Mouse (Mus musculus) lung, embryonic 16.5 days (tissue): ENCODE measurements at regions not wholly inside any gene's neighbourhood (a gene's known extent, or its start where the extent isn't known, plus 50 kb on each side); places are given as distances from the start of the nearest gene placed in this dataset.

Source experiments
- ATAC-seq: fragments of 200-750 bp; cut with Nextera tagmentation; 2 replicates; pipeline ENCODE4 v1.8.0; 2017; ENCODE audit warnings: low read depth, mild to moderate bottlenecking, moderate library complexity
- H3K27ac ChIP-seq: fragments of 300-500 bp; sonication (generic); 2 replicates; pipeline ENCODE4 v1.5.1; 2014; ENCODE audit warnings: mild to moderate bottlenecking, control low read depth, low read length
- H3K27me3 ChIP-seq: fragments of 300-500 bp; sonication (generic); 2 replicates; pipeline ENCODE4 v1.6.1; 2014; ENCODE audit warnings: low read depth, low read length, mixed read lengths; ENCODE audit not compliant: control insufficient read depth, insufficient read depth
- H3K36me3 ChIP-seq: fragments of 300-500 bp; sonication (generic); 2 replicates; pipeline ENCODE4 v1.6.1; 2014; ENCODE audit warnings: low read length; ENCODE audit not compliant: control insufficient read depth, insufficient read depth
- H3K4me1 ChIP-seq: fragments of 300-500 bp; sonication (generic); replicated peaks from 2 replicates; pipeline ENCODE4 v1.6.1; 2014; ENCODE audit warnings: low read length, mixed read lengths; ENCODE audit not compliant: control insufficient read depth, insufficient read depth
- H3K4me2 ChIP-seq: fragments of 300-500 bp; sonication (generic); 2 replicates; pipeline ENCODE4 v1.6.1; 2014; ENCODE audit warnings: low read depth, low read length, control low read depth
- H3K4me3 ChIP-seq: fragments of 300-500 bp; sonication (generic); 2 replicates; pipeline ENCODE4 v1.5.1; 2014; ENCODE audit warnings: mild to moderate bottlenecking, low read length, control low read depth
- H3K9ac ChIP-seq: fragments of 300-500 bp; sonication (generic); 2 replicates; pipeline ENCODE4 v1.6.1; 2014; ENCODE audit warnings: low read length, control low read depth
- H3K9me3 ChIP-seq: fragments of 300-500 bp; sonication (generic); 2 replicates; pipeline ENCODE4 v1.6.1; 2016; ENCODE audit warnings: low read length; ENCODE audit not compliant: control insufficient read depth
- WGBS: fragments of 180-500 bp; shearing (Covaris S2); extraction: QIAGEN DNeasy Blood & Tissue Kit; methylation state at CpG from one replicate; pipeline ENCODE4 v1.1.7; 2014; 5-methylcytosine and 5-hydroxymethylcytosine counted together

- WGBS = 72% methylated on average over 17 of the region's 17 CpGs
- Histone ChIP-seq H3K4me1 (no peaks in the 10 kb centered on the region), H3K4me2 (no peak overlapping the region), H3K9me3 (no peaks in the 10 kb centered on the region), H3K27ac (no peak overlapping the region), H3K27me3 (no peaks in the 10 kb centered on the region), H3K4me3 (no peak overlapping the region), H3K36me3 (no peaks in the 10 kb centered on the region), H3K9ac (no peak overlapping the region)
- ATAC-seq = 0 out of 2 replicates have a peak, but pooled peaks have one; percentile 15
Measured at GRCm38 (mm10) chr9:62590407-62591195, 53.8 kb upstream of the Coro2b start.

GRCm38 (mm10) chr9:62591196-62591485 lies 54.3 kb upstream of the Coro2b start:
- H3K4me3 ChIP-seq = no peak overlapping the region
- no peaks in the 10 kb centered on the region for H3K9me3 ChIP-seq
- no peak overlapping the region for H3K9ac ChIP-seq
- H3K27me3 ChIP-seq = no peaks in the 10 kb centered on the region
- no peaks in the 10 kb centered on the region for H3K36me3 ChIP-seq
- 48% methylated on average over 6 of the region's 6 CpGs for WGBS
- H3K27ac ChIP-seq = no peak overlapping the region
- no peak overlapping the region for H3K4me2 ChIP-seq
- no peaks in the 10 kb centered on the region for H3K4me1 ChIP-seq
- 0 out of 2 replicates have a peak, but pooled peaks have one; percentile 23 for ATAC-seq

GRCm38 (mm10) chr9:62598056-62598455 lies 61.2 kb upstream of the Coro2b start:
- Histone ChIP-seq H3K27ac (no peak overlapping the region), H3K9me3 (no peaks in the 10 kb centered on the region), H3K27me3 (no peaks in the 10 kb centered on the region), H3K9ac (no peak overlapping the region), H3K4me3 (no peak overlapping the region), H3K4me2 (no peak overlapping the region), H3K4me1 (no peaks in the 10 kb centered on the region), H3K36me3 (no peaks in the 10 kb centered on the region)
- 61% methylated on average over 7 of the region's 7 CpGs for WGBS
- ATAC-seq = no peak

GRCm38 (mm10) chr9:62598956-62599355 lies 62.1 kb upstream of the Coro2b start:
- no peaks in the 10 kb centered on the region for H3K4me1 ChIP-seq
- H3K27me3 ChIP-seq = no peaks in the 10 kb centered on the region
- H3K27ac ChIP-seq = no peak overlapping the region
- ATAC-seq = no peak
- H3K9me3 ChIP-seq = no peaks in the 10 kb centered on the region
- 86% methylated on average over 5 of the region's 5 CpGs for WGBS
- H3K9ac ChIP-seq = no peak overlapping the region
- no peak overlapping the region for H3K4me3 ChIP-seq
- H3K36me3 ChIP-seq = no peaks in the 10 kb centered on the region
- H3K4me2 ChIP-seq = no peak overlapping the region

- 55% methylated on average over 2 of the region's 2 CpGs for WGBS
- H3K27me3 ChIP-seq = no peaks in the 10 kb centered on the region
- ATAC-seq = no peak
Measured at GRCm38 (mm10) chr9:62610526-62610925, 67.1 kb upstream of the Itga11 start.

DNA sequence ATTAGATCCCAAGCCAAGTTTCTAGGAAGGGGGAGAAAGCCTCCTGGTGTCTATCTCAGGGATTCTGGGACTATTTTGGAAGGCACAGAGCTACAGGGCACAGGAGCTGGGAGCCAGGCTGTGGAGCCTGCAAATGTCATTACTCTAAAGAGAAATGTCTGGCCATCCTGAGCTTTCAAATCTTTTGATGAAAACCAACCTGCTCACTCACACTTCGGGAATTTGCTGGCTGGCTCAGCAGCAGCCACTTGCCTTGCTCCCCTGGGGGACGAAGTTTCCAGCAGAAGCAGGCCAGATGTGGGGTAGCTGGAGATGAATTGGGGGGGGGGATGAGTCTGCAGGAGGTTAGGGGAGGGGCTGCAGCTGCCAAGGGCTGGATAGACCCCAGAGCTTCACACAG lies 66.2 kb upstream of the Itga11 start:
- Histone ChIP-seq H3K27ac (no peak overlapping the region), H3K36me3 (no peaks in the 10 kb centered on the region), H3K27me3 (no peaks in the 10 kb centered on the region), H3K9me3 (peaks cover 3% of the 10 kb centered on the region; the same call in 1 of the 2 replicates), H3K4me1 (no peaks in the 10 kb centered on the region), H3K4me2 (no peak overlapping the region), H3K9ac (no peak overlapping the region), H3K4me3 (no peak overlapping the region)
- 45% methylated on average over 2 of the region's 2 CpGs for WGBS
- ATAC-seq = no peak

More at GRCm38 (mm10) chr9:62610526-62610925, 67.1 kb upstream of the Itga11 start:
- Histone ChIP-seq H3K4me3 (no peak overlapping the region), H3K4me1 (no peaks in the 10 kb centered on the region), H3K9me3 (peaks cover 3% of the 10 kb centered on the region; the same call in 1 of the 2 replicates), H3K36me3 (no peaks in the 10 kb centered on the region), H3K4me2 (no peak overlapping the region), H3K27ac (no peak overlapping the region), H3K9ac (no peak overlapping the region)

DNA sequence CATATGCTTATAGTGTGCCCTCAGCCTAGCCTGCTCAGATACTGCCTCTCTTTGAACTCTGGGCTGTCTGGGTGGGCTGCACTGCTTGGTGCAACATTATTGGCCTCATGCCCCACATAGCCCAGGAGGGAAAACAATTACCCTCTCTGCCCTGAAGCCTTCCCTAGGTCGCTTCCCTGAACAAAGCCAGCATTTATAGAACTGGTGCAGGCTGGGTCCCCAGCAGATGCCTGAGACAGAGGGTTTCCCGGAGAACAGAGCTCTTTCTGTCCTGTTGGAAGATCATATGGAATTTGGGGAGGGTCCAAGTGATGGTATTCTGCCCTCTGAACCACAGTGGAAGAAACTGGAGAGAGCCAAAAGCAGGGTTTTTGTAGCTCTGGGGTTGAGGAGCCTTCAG lies 64.6 kb upstream of the Itga11 start:
- Histone ChIP-seq H3K9ac (no peak overlapping the region), H3K4me2 (no peak overlapping the region), H3K27me3 (no peaks in the 10 kb centered on the region), H3K27ac (no peak overlapping the region), H3K4me3 (no peak overlapping the region), H3K4me1 (no peaks in the 10 kb centered on the region), H3K9me3 (peaks cover 3% of the 10 kb centered on the region; the same call in 1 of the 2 replicates), H3K36me3 (no peaks in the 10 kb centered on the region)
- 45% methylated on average over 2 of the region's 2 CpGs for whole genome bisulfite sequencing
- ATAC-seq = no peak

- 82% methylated on average over 8 of the region's 8 CpGs for WGBS
- Histone ChIP-seq H3K4me1 (no peaks in the 10 kb centered on the region), H3K9me3 (peaks cover 3% of the 10 kb centered on the region; the same call in 1 of the 2 replicates), H3K27ac (no peak overlapping the region), H3K36me3 (no peaks in the 10 kb centered on the region), H3K9ac (no peak overlapping the region), H3K4me3 (no peak overlapping the region), H3K27me3 (no peaks in the 10 kb centered on the region), H3K4me2 (no peak overlapping the region)
- ATAC-seq = no peak
Measured at GRCm38 (mm10) chr9:62613806-62614205, 63.8 kb upstream of the Itga11 start.

DNA sequence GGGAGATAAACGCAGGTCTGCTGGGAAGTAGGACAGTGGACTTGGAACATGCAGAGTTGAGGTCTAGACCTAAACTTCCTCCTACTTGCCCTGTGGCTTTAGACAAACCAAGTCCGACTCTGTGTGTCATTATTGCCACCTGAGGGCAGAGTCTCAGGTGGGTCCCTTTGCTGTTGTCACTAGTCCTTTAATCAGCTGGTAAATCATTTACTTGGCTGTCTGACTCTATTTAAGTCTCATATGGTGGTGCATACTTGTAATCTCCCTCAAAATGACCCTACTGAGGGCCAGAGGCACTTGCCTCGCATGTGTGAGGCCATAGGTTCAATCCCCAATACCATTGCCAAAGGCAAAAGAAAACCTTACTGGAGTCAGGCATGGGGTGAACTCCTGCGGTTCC lies 62.7 kb upstream of the Itga11 start:
- Histone ChIP-seq H3K27me3 (no peaks in the 10 kb centered on the region), H3K9me3 (no peaks in the 10 kb centered on the region; the same call in 1 of the 2 replicates), H3K36me3 (no peaks in the 10 kb centered on the region), H3K4me3 (no peak overlapping the region), H3K27ac (no peak overlapping the region), H3K4me1 (no peaks in the 10 kb centered on the region), H3K9ac (no peak overlapping the region), H3K4me2 (no peak overlapping the region)
- 76% methylated on average over 4 of the region's 4 CpGs for WGBS
- no peak for ATAC-seq
